Mouse (Mus musculus): Measurements from ENCODE around the gene Gm17577. TPM values are rescaled to one million over a fixed set of nuclear protein-coding genes. Genes with fewer than 3 reads are reported as not detected.
"Not testable (repeated sequence)": the region's sequence is repeated elsewhere in the genome, so short reads cannot be mapped to it uniquely, and the experiment has no call there.

Gene Gm17577
- not detected in 2 replicates for polyA plus RNA-seq (2011; ENCODE audit: insufficient read depth, insufficient read length, low replicate concordance, missing spikeins)

GRCm38 (mm10) chrX:123246807-123247206, at the start of gene Gm17577:
Gene Gm17577 (minus strand): TSS chrX:123246907.
- no CpG with 5 or more reads among the region's 3 CpGs for WGBS
- H3K4me1 ChIP-seq (ENCODE audit: control insufficient read depth, insufficient read depth, low read length); H3K4me3 ChIP-seq (replicated peaks; ENCODE audit: control insufficient read depth, low read depth, low read length); H3K27ac ChIP-seq (ENCODE audit: control insufficient read depth, insufficient read depth, low read depth, low read length, poor library complexity): not testable (repeated sequence)

GRCm38 (mm10) chrX:123222381-123222780, 24.3 kb downstream of the Gm17577 start, which contains the start of gene Srsx:
Gene Srsx (minus strand): TSS chrX:123222481.
- not testable (repeated sequence) for H3K4me3 ChIP-seq (replicated peaks; ENCODE audit: control insufficient read depth, low read depth, low read length); H3K4me1 ChIP-seq (ENCODE audit: control insufficient read depth, insufficient read depth, low read length); H3K27ac ChIP-seq (ENCODE audit: control insufficient read depth, insufficient read depth, low read depth, low read length, poor library complexity)
- 60% methylated on average over 1 of the region's 1 CpGs for WGBS

Other genes with a start within 250 kb of the Gm17577 start
- gene Gm17521, start 217.2 kb downstream of the Gm17577 start, polyA plus RNA-seq (2011; ENCODE audit: insufficient read depth, insufficient read length, low replicate concordance, missing spikeins) = not detected in 2 replicates
- gene Cldn34c1, start 143.4 kb downstream of the Gm17577 start, polyA plus RNA-seq (2011; ENCODE audit: insufficient read depth, insufficient read length, low replicate concordance, missing spikeins) = 6.2 and 6.6 TPM in 2 replicates
- not detected in 2 replicates for gene Srsx, start 24.4 kb downstream of the Gm17577 start, polyA plus RNA-seq (2011; ENCODE audit: insufficient read depth, insufficient read length, low replicate concordance, missing spikeins)